Mouse (Mus musculus) heart, postnatal 0 days (tissue): ENCODE results near the gene Tbk1.

Experiments used
- CTCF ChIP-seq: IDR thresholded peaks from 2 replicates; pipeline ENCODE4 v1.5.1; 2016; ENCODE audit warnings: antibody characterized with exemption, control low read depth, low read depth
- EP300 ChIP-seq: IDR thresholded peaks from 2 replicates; pipeline ENCODE4 v1.6.1; 2016; ENCODE audit warnings: antibody characterized with exemption, low read depth

GRCm38 (mm10) chr10:121568534-121568933 lies 18.1 kb downstream of the Tbk1 start:
- TF ChIP-seq CTCF (no peak), EP300 (no peak)
